Mouse (Mus musculus) embryonic facial prominence, embryonic 12.5 days (tissue): Measurements from ENCODE around the gene Ddrgk1. TPM values are rescaled to one million over a fixed set of nuclear protein-coding genes. Genes with fewer than 3 reads are reported as not detected.

Experiments used
- ATAC-seq: fragments of 200-750 bp; cut with Nextera tagmentation; 2 replicates; pipeline ENCODE4 v1.8.0; 2017; ENCODE audit not compliant: insufficient number of reproducible peaks, insufficient read depth, low FRiP score, low TSS enrichment
- H3K27ac ChIP-seq: fragments of 300-500 bp; sonication (generic); 2 replicates; pipeline ENCODE4 v1.5.1; 2016; ENCODE audit warnings: mild to moderate bottlenecking
- H3K27me3 ChIP-seq: fragments of 300-500 bp; sonication (generic); 2 replicates; pipeline ENCODE4 v1.6.1; 2016; ENCODE audit warnings: mild to moderate bottlenecking, moderate library complexity
- H3K36me3 ChIP-seq: fragments of 300-500 bp; sonication (generic); 2 replicates; pipeline ENCODE4 v1.6.1; 2016; ENCODE audit warnings: mild to moderate bottlenecking
- H3K4me1 ChIP-seq: fragments of 300-500 bp; sonication (generic); 2 replicates; pipeline ENCODE4 v1.6.1; 2016
- H3K4me2 ChIP-seq: fragments of 300-500 bp; sonication (generic); replicated peaks from 2 replicates; pipeline ENCODE4 v1.6.1; 2016; ENCODE audit warnings: mild to moderate bottlenecking, moderate library complexity
- H3K4me3 ChIP-seq: fragments of 300-500 bp; sonication (generic); 2 replicates; pipeline ENCODE4 v1.5.1; 2016; ENCODE audit warnings: mild to moderate bottlenecking
- H3K9ac ChIP-seq: fragments of 300-500 bp; sonication (generic); 2 replicates; pipeline ENCODE4 v1.6.1; 2016; ENCODE audit warnings: mild to moderate bottlenecking, moderate library complexity
- H3K9me3 ChIP-seq: fragments of 300-500 bp; sonication (generic); 2 replicates; pipeline ENCODE4 v1.6.1; 2016; ENCODE audit warnings: mild to moderate bottlenecking, moderate library complexity
- WGBS: fragments of 180-500 bp; shearing (Covaris S2); methylation state at CpG from one replicate; pipeline ENCODE4 v1.1.7; 2016; 5-methylcytosine and 5-hydroxymethylcytosine counted together
- polyA plus RNA-seq: library from polyadenylated mRNA; unstranded; fragments of >200 nt; fragmentation: Nextera tagmentation; extraction: Ambion mirVana; gene quantifications from 2 replicates; pipeline ENCODE4 v1.2.1, GENCODE M21; 2016

Ddrgk1 gene
- polyA plus RNA-seq, 1 experiment from 2014 or later, result 58.3 TPM

GRCm38 (mm10) chr2:130632887-130633675 lies 31.4 kb downstream of the Ddrgk1 start:
- Histone ChIP-seq H3K4me2 (no peak overlapping the region), H3K9ac (no peak overlapping the region), H3K9me3 (no peaks in the 10 kb centered on the region), H3K27ac (no peak overlapping the region), H3K36me3 (no peaks in the 10 kb centered on the region), H3K4me3 (no peak overlapping the region), H3K27me3 (peaks cover 48% of the 10 kb centered on the region), H3K4me1 (peaks cover 32% of the 10 kb centered on the region)
- WGBS, result 53% methylated on average over 5 of the region's 5 CpGs
- ATAC-seq, result no peak

- no peak overlapping the region for H3K9ac ChIP-seq
- peaks cover 30% of the 10 kb centered on the region for H3K4me1 ChIP-seq
- H3K36me3 ChIP-seq, result peaks cover 3% of the 10 kb centered on the region
- no peak overlapping the region for H3K4me3 ChIP-seq
- WGBS, result 85% methylated on average over 1 of the region's 1 CpGs
- H3K9me3 ChIP-seq, result no peaks in the 10 kb centered on the region
- ATAC-seq, result no peak
- H3K27ac ChIP-seq, result no peak overlapping the region
- no peak overlapping the region for H3K4me2 ChIP-seq
- H3K27me3 ChIP-seq, result peaks cover 42% of the 10 kb centered on the region
Measured at GRCm38 (mm10) chr2:130632416-130632815, 32.0 kb downstream of the Ddrgk1 start.

GRCm38 (mm10) chr2:130629839-130630203 lies 34.6 kb downstream of the Ddrgk1 start, which contains the start of the genes Fastkd5 and Ubox5:
Gene Fastkd5 (minus strand): TSS chr2:130630027.
Gene Ubox5 (minus strand): TSS chr2:130630038.
- 0% methylated on average over 25 of the region's 25 CpGs for WGBS
- Histone ChIP-seq H3K27ac (peak within 1 kb of the TSS; percentile 38), H3K27me3 (peaks cover 16% of the 10 kb centered on the region), H3K4me3 (peak within 1 kb of the TSS; percentile 79), H3K36me3 (peaks cover 22% of the 10 kb centered on the region), H3K4me2 (peak within 1 kb of the TSS; percentile 87), H3K9ac (peak within 1 kb of the TSS; percentile 80), H3K4me1 (peaks cover 15% of the 10 kb centered on the region), H3K9me3 (no peaks in the 10 kb centered on the region)
- peak; percentile 70; the same call in 1 of the 2 replicates for ATAC-seq

GRCm38 (mm10) chr2:130629080-130629838 lies 35.2 kb downstream of the Ddrgk1 start:
- WGBS, result 3% methylated on average over 37 of the region's 37 CpGs
- Histone ChIP-seq H3K4me2 (peak overlapping the region; percentile 87), H3K4me3 (peak overlapping the region; percentile 79), H3K27me3 (peaks cover 11% of the 10 kb centered on the region), H3K4me1 (peaks cover 9% of the 10 kb centered on the region), H3K36me3 (peaks cover 23% of the 10 kb centered on the region), H3K9me3 (no peaks in the 10 kb centered on the region), H3K9ac (peak overlapping the region; percentile 80), H3K27ac (peak overlapping the region; percentile 38)
- no peak for ATAC-seq

GRCm38 (mm10) chr2:130628424-130628823 lies 36.0 kb downstream of the Ddrgk1 start:
- H3K4me2 ChIP-seq, result peak overlapping the region; percentile 87
- no peaks in the 10 kb centered on the region for H3K9me3 ChIP-seq
- 0 out of 2 replicates have a peak, but pooled peaks cover 2% of the 10 kb centered on the region for H3K27me3 ChIP-seq
- H3K9ac ChIP-seq, result no peak overlapping the region
- no peak for ATAC-seq
- peak overlapping the region; percentile 79 for H3K4me3 ChIP-seq
- peaks cover 26% of the 10 kb centered on the region for H3K36me3 ChIP-seq
- H3K4me1 ChIP-seq, result peaks cover 6% of the 10 kb centered on the region
- no peak overlapping the region for H3K27ac ChIP-seq
- 63% methylated on average over 3 of the region's 3 CpGs for WGBS

- no peaks in the 10 kb centered on the region for H3K27me3 ChIP-seq
- no peak overlapping the region for H3K9ac ChIP-seq
- H3K4me3 ChIP-seq, result no peak overlapping the region
- H3K4me2 ChIP-seq, result no peak overlapping the region
- ATAC-seq, result no peak
- H3K27ac ChIP-seq, result no peak overlapping the region
- WGBS, result 92% methylated on average over 7 of the region's 7 CpGs
- H3K9me3 ChIP-seq, result no peaks in the 10 kb centered on the region
- peaks cover 58% of the 10 kb centered on the region for H3K36me3 ChIP-seq
- H3K4me1 ChIP-seq, result no peaks in the 10 kb centered on the region
Measured at GRCm38 (mm10) chr2:130618972-130619371, 45.5 kb downstream of the Ddrgk1 start.

- Histone ChIP-seq H3K9me3 (no peaks in the 10 kb centered on the region), H3K27ac (no peak overlapping the region), H3K27me3 (no peaks in the 10 kb centered on the region), H3K4me1 (no peaks in the 10 kb centered on the region), H3K36me3 (peaks cover 33% of the 10 kb centered on the region), H3K4me2 (no peak overlapping the region), H3K9ac (no peak overlapping the region), H3K4me3 (no peak overlapping the region)
- WGBS, result 72% methylated on average over 3 of the region's 3 CpGs
- no peak for ATAC-seq
Measured at GRCm38 (mm10) chr2:130613091-130613490, 51.4 kb downstream of the Ddrgk1 start.

Other genes with a start within 250 kb of the Ddrgk1 start
- gene Vps16, start 240.3 kb downstream of the Ddrgk1 start, polyA plus RNA-seq, result 119 and 122 TPM in 2 replicates
- gene Pced1a, start 240.0 kb downstream of the Ddrgk1 start, polyA plus RNA-seq, result 14.7 TPM in 2 replicates
- 129 and 131 TPM in 2 replicates for gene Ptpra, start 214.4 kb downstream of the Ddrgk1 start, polyA plus RNA-seq
- gene Mrps26, start 100.9 kb downstream of the Ddrgk1 start, polyA plus RNA-seq, result 76.9 and 77.0 TPM in 2 replicates
- not detected in 2 replicates for gene Oxt, start 88.5 kb downstream of the Ddrgk1 start, polyA plus RNA-seq
- not detected in 2 replicates for gene Avp, start 82.1 kb downstream of the Ddrgk1 start, polyA plus RNA-seq
- 17.5 and 18.6 TPM in 2 replicates for gene Fastkd5, start 34.6 kb downstream of the Ddrgk1 start, polyA plus RNA-seq
- 15.5 and 16.3 TPM in 2 replicates for gene Ubox5, start 34.6 kb downstream of the Ddrgk1 start, polyA plus RNA-seq
- gene Lzts3, start 21.9 kb downstream of the Ddrgk1 start, polyA plus RNA-seq, result 6.2 and 6.5 TPM in 2 replicates
- 135 and 137 TPM in 2 replicates for gene Itpa, start 3.0 kb upstream of the Ddrgk1 start, polyA plus RNA-seq
- 1.4 and 2.0 TPM in 2 replicates for gene Slc4a11, start 32.9 kb upstream of the Ddrgk1 start, polyA plus RNA-seq
- 44.6 and 55.4 TPM in 2 replicates for gene 4930402H24Rik, start 241.7 kb upstream of the Ddrgk1 start, polyA plus RNA-seq
- 10.1 and 11.0 TPM in 2 replicates for gene Atrn, start 241.8 kb upstream of the Ddrgk1 start, polyA plus RNA-seq